Mouse (Mus musculus) hindbrain, embryonic 13.5 days (tissue): ENCODE measurements around the gene Tnrc6b. TPM values are rescaled to one million over a fixed set of nuclear protein-coding genes. Genes with fewer than 3 reads are reported as not detected.

Experiments used
- ATAC-seq: fragments of 200-750 bp; cut with Nextera tagmentation; 2 replicates; pipeline ENCODE4 v1.8.0; 2017; ENCODE audit warnings: moderate TSS enrichment; ENCODE audit not compliant: low FRiP score
- H3K27ac ChIP-seq: fragments of 300-500 bp; sonication (generic); 2 replicates; pipeline ENCODE4 v1.5.1; 2015; ENCODE audit warnings: inconsistent platforms, mild to moderate bottlenecking, moderate library complexity
- H3K27me3 ChIP-seq: fragments of 300-500 bp; sonication (generic); 2 replicates; pipeline ENCODE4 v1.6.1; 2015; ENCODE audit warnings: mild to moderate bottlenecking, inconsistent platforms
- H3K36me3 ChIP-seq: fragments of 300-500 bp; sonication (generic); 2 replicates; pipeline ENCODE4 v1.6.1; 2015; ENCODE audit warnings: mild to moderate bottlenecking, inconsistent platforms
- H3K4me1 ChIP-seq: fragments of 300-500 bp; sonication (generic); replicated peaks from 2 replicates; pipeline ENCODE4 v1.6.1; 2015; ENCODE audit warnings: inconsistent platforms
- H3K4me2 ChIP-seq: fragments of 300-500 bp; sonication (generic); 2 replicates; pipeline ENCODE4 v1.6.1; 2015; ENCODE audit warnings: inconsistent platforms, mild to moderate bottlenecking, moderate library complexity
- H3K4me3 ChIP-seq: fragments of 300-500 bp; sonication (generic); 2 replicates; pipeline ENCODE4 v1.5.1; 2015; ENCODE audit warnings: mild to moderate bottlenecking, inconsistent platforms
- H3K9ac ChIP-seq: fragments of 300-500 bp; sonication (generic); 2 replicates; pipeline ENCODE4 v1.6.1; 2015; ENCODE audit warnings: mild to moderate bottlenecking, inconsistent platforms
- H3K9me3 ChIP-seq: fragments of 300-500 bp; sonication (generic); 2 replicates; pipeline ENCODE4 v1.6.1; 2016; ENCODE audit warnings: inconsistent platforms
- WGBS: fragments of 180-500 bp; shearing (Covaris S2); methylation state at CpG from one replicate; pipeline ENCODE4 v1.1.7; 2015; 5-methylcytosine and 5-hydroxymethylcytosine counted together
- polyA plus RNA-seq: library from polyadenylated mRNA; unstranded; fragments of >200 nt; fragmentation: Nextera tagmentation; extraction: Ambion mirVana; gene quantifications from 2 replicates; pipeline ENCODE4 v1.2.1, GENCODE M21; 2015

The Tnrc6b gene
- polyA plus RNA-seq, 1 experiment from 2014 or later: 45.2 TPM

DNA sequence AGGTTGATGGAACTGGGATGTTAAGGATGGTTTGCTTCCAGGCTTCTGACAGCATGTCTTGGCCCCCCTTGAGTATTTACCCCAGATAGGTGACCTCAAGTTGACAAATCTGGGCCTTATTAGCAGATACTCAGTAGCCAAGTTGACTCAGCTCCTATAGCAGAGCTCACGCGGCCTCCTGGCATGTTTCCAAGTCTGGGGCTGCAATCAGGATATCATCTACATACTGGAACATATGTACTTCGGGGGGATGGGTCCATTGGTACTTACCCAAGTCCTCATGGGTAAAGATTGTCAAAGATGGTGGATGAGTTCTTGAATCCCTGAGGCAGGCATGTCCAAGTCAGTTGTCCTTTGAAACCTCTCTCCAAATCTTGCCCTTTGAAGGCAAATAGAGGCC, 67.9 kb downstream of the Tnrc6b start:
- Histone ChIP-seq H3K4me1 (no peaks in the 10 kb centered on the region), H3K27ac (no peak overlapping the region), H3K27me3 (no peaks in the 10 kb centered on the region), H3K4me2 (no peak overlapping the region), H3K4me3 (no peak overlapping the region), H3K36me3 (no peaks in the 10 kb centered on the region), H3K9ac (no peak overlapping the region), H3K9me3 (no peaks in the 10 kb centered on the region)
- 69% methylated on average over 3 of the region's 3 CpGs for WGBS
- no peak for ATAC-seq

DNA sequence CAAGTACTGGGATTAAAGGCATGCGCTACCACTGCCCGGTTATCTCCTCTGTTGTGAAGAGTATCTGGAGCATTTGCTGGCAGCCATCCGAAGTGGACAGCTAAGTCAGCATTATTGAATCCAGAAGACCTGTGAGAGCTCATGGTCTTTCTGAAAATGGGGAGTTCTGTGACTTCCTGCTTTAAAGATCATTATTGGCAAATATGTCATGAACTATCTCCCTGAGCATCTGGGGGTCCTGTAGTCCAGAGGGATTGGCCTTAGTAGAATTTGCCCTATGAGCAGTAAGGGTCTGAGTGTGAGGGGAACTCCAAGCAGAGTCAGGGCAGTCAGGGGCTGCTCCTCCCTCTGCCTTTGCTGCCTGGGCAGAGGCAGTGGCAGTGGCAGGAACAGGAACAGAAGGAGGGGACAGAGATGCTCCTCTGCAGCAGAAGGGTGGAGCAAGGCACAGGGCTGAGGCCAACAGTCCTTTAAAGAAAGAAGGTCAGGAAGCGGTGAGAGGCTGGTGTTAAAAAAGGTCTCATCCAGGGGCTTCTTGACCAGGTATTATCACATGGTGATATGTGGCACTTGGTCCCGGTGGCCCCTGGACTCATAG, 69.1 kb downstream of the Tnrc6b start:
- no peak for ATAC-seq
- Histone ChIP-seq H3K4me1 (no peaks in the 10 kb centered on the region), H3K27me3 (no peaks in the 10 kb centered on the region), H3K36me3 (no peaks in the 10 kb centered on the region), H3K9me3 (no peaks in the 10 kb centered on the region), H3K27ac (no peak overlapping the region), H3K4me3 (no peak overlapping the region), H3K9ac (no peak overlapping the region), H3K4me2 (no peak overlapping the region)
- 90% methylated on average over 5 of the region's 5 CpGs for WGBS

DNA sequence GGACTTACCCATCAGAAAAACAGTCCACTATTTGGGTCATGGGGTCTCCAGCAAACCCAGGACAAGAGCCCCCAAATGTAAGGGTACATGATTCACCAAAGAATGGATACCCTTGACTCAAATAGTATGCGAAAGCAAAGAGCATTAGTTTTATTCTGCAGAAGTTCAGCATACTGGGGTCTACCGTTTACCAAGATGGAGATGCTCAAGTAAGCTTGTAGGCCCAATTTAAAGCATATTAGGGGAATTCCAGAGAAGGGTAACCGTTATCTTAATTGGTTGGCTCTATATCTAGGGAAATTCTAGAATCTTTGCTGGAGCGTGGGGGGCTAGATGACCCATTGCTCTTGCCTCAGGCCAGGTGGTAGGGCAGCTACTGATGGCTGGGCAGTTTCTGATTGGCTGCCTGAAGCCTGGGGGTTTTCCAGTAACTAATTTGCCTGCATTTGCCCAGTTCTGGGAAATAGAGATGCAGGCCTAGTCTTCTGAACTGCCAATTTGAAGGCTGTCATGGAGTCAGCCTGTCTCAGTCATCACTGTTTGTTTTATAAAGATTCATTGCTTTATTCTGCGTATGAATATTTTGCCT, 70.2 kb downstream of the Tnrc6b start:
- Histone ChIP-seq H3K9ac (no peak overlapping the region), H3K4me3 (no peak overlapping the region), H3K27me3 (no peaks in the 10 kb centered on the region), H3K4me1 (no peaks in the 10 kb centered on the region), H3K9me3 (no peaks in the 10 kb centered on the region), H3K36me3 (no peaks in the 10 kb centered on the region), H3K4me2 (no peak overlapping the region), H3K27ac (no peak overlapping the region)
- 91% methylated on average over 5 of the region's 5 CpGs for WGBS
- no peak for ATAC-seq

DNA sequence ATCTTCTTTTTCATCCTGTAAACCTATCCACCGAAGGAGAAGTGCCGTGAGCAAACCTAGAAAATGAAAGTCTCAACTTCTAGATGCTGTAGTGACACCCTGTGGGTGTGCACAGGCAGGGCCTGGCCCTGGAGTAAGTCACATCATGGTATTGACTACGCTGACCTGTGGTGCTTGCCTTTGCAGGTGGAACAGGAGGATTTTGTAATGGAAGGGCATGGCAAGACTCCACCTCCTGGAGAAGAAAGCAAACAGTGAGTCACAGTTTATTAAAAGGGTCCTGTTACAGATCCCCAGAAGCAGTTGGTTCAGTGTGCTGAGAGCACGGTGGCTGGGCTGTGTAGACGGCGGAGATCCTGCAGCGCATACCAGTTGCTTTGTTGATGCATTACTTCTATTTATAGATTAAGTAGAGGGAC, 73.4 kb downstream of the Tnrc6b start:
- Histone ChIP-seq H3K36me3 (no peaks in the 10 kb centered on the region), H3K4me3 (no peak overlapping the region), H3K4me1 (no peaks in the 10 kb centered on the region), H3K27me3 (no peaks in the 10 kb centered on the region), H3K27ac (no peak overlapping the region), H3K9me3 (no peaks in the 10 kb centered on the region), H3K9ac (no peak overlapping the region), H3K4me2 (no peak overlapping the region)
- no peak for ATAC-seq
- 71% methylated on average over 7 of the region's 7 CpGs for WGBS

DNA sequence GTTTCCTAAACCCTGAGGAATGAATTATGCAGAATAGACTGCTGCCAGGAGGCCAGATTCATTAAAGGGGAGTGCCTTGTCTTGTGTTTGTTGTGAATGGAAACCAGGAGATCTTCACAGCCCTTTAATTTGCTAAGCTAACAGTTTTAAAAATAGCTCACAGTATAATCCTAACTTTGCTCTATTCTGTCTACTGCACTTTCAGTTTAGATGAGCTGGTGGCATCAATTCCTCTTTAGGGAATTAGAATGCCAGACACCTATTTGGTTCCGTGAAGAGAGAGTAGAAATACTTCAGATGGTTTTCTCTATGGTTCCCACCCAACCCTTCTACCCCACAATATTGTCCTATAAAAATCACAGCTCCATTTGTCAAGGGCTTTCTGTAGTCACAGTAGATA, 74.6 kb downstream of the Tnrc6b start:
- no peak overlapping the region for H3K4me3 ChIP-seq
- no peak overlapping the region for H3K9ac ChIP-seq
- H3K36me3 ChIP-seq: no peaks in the 10 kb centered on the region
- no peak for ATAC-seq
- no peak overlapping the region for H3K27ac ChIP-seq
- H3K4me1 ChIP-seq: no peaks in the 10 kb centered on the region
- WGBS: 69% methylated on average over 1 of the region's 1 CpGs
- no peaks in the 10 kb centered on the region for H3K27me3 ChIP-seq
- H3K9me3 ChIP-seq: no peaks in the 10 kb centered on the region
- H3K4me2 ChIP-seq: no peak overlapping the region

DNA sequence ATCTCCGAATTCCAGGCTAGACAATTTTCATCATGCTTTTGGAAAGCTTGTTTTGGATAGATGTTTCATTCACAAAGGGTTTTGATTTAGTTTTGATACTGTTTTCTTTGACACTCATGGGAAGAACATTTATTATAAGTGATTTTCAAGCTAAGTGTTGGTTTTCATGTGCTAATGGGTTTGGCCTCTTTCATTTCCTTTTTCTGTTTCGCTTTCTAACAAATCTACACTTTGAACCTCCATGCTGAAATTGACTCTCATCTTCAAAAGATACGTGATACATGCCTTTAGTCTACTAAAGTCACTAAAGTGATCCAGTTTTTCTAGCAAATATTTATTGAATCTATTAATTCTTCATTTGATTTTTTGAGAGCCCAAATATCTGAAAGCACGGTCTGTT, 76.6 kb downstream of the Tnrc6b start:
- ATAC-seq: no peak
- no peaks in the 10 kb centered on the region for H3K4me1 ChIP-seq
- H3K36me3 ChIP-seq: no peaks in the 10 kb centered on the region
- H3K9ac ChIP-seq: no peak overlapping the region
- 93% methylated on average over 4 of the region's 4 CpGs for WGBS
- no peaks in the 10 kb centered on the region for H3K27me3 ChIP-seq
- no peak overlapping the region for H3K27ac ChIP-seq
- no peak overlapping the region for H3K4me3 ChIP-seq
- no peaks in the 10 kb centered on the region for H3K9me3 ChIP-seq
- no peak overlapping the region for H3K4me2 ChIP-seq

DNA sequence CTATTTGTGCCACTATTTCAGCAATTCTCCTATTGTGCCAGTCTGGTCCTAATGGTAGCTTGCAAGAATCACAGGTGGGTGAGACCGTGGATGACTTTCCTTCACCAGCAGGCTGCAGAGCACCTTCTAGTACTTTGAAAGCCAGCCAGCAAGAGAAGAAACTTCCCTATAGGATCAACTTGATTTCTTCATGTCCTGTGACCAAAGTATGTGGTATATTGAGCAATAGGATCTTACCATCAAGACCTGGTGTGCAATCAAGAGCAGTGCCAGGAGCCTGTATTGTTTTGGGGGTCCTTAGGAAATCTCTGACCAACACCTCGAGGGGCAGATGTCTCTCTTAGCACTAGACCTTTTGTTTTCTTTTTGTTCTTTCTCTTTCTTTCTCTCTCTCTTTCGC, 81.4 kb downstream of the Tnrc6b start:
- Histone ChIP-seq H3K9ac (no peak overlapping the region), H3K27me3 (no peaks in the 10 kb centered on the region), H3K27ac (no peak overlapping the region), H3K4me1 (peaks cover 4% of the 10 kb centered on the region; the same call in 1 of the 2 replicates), H3K4me3 (no peak overlapping the region), H3K4me2 (no peak overlapping the region), H3K9me3 (no peaks in the 10 kb centered on the region), H3K36me3 (no peaks in the 10 kb centered on the region)
- 79% methylated on average over 3 of the region's 3 CpGs for WGBS
- no peak for ATAC-seq

DNA sequence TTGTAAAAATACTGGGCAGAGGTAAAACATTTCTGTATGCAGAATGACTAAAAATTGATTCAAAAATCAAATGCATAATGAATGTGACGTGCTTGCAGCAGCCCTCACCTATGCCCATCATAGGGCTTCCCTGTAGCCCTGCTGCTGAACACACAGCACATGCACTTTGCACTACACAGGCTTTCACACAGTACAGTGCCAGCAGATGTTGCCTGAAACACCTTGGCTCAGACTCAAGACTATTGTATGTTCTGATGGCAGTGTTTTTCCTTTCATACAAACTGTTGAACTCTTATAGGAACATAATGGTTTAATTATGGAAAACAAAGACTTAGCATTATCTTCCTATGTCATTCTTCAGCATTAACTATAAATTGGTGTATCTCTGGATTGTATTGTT, 84.0 kb downstream of the Tnrc6b start:
- H3K4me2 ChIP-seq: no peak overlapping the region
- no peak overlapping the region for H3K27ac ChIP-seq
- no peaks in the 10 kb centered on the region for H3K36me3 ChIP-seq
- H3K9ac ChIP-seq: no peak overlapping the region
- H3K4me3 ChIP-seq: no peak overlapping the region
- H3K9me3 ChIP-seq: no peaks in the 10 kb centered on the region
- 94% methylated on average over 1 of the region's 1 CpGs for WGBS
- H3K4me1 ChIP-seq: peaks cover 7% of the 10 kb centered on the region; the same call in 1 of the 2 replicates
- no peak for ATAC-seq
- H3K27me3 ChIP-seq: no peaks in the 10 kb centered on the region

DNA sequence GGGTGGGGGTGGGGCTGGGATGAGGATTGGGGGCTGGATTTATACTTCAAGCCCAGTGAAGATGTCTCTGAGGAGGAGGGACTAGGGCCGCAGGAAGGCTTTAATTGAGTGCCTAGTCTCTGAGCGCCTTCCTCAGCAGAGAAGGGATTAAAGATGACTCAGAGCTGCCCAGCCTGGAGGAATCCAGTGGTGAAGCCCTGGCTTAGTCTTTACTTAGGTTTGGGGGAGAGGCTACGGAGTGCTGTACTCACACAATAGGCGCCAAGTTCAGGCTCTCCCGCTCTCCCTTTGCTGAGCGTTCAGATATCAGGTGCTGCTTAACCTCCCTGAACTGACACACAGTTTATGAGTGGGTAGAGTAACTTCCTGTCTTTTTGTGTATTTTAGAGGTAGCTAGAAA, 86.6 kb downstream of the Tnrc6b start:
- peak; percentile 70 for ATAC-seq
- Histone ChIP-seq H3K9ac (peak overlapping the region; percentile 69), H3K4me1 (peaks cover 30% of the 10 kb centered on the region), H3K9me3 (no peaks in the 10 kb centered on the region), H3K4me2 (peak overlapping the region; percentile 57), H3K36me3 (no peaks in the 10 kb centered on the region), H3K4me3 (peak overlapping the region; percentile 59), H3K27me3 (no peaks in the 10 kb centered on the region), H3K27ac (peak overlapping the region; percentile 81)
- under 1% methylated on average over 6 of the region's 6 CpGs for WGBS

DNA sequence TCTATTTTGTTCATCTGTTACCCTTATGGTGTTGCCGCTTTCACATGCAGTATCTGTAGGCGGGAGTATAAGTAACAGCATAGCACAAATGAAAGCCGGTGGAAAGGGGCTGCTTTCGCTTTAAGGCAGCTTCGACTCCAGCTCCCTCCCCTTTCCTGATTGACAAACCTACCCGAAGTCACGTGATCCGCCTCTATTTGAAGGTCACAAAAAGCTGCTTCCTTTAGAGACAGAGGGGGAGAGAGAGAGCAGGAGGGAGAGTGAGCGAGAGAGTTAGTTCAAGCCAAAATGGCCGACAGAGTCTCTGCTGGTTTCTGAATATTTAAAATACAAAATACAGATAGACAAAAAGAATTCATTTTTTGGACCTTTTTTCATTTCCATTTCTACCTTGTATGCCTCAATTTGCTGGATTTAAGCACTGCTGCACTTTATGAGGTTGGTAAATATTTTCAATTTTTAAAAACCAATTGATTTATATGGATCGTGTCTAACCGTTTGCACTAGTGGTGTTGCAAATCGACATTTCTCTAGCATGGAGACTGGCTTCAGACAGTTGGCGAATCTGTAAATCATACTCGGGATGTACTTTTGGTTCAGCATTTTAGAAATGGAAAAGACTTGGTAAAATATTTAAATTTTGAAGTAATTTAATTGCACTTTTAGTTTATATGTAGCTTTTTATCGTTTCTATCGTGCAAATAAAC, 87.4 kb downstream of the Tnrc6b start:
- Histone ChIP-seq H3K4me1 (peaks cover 38% of the 10 kb centered on the region), H3K36me3 (no peaks in the 10 kb centered on the region), H3K4me2 (peak overlapping the region; percentile 74), H3K9me3 (no peaks in the 10 kb centered on the region), H3K4me3 (peak overlapping the region; percentile 59), H3K9ac (peak overlapping the region; percentile 85), H3K27ac (peak overlapping the region; percentile 92), H3K27me3 (no peaks in the 10 kb centered on the region)
- 0% methylated on average over 17 of the region's 17 CpGs for WGBS
- ATAC-seq: peak; percentile 89

DNA sequence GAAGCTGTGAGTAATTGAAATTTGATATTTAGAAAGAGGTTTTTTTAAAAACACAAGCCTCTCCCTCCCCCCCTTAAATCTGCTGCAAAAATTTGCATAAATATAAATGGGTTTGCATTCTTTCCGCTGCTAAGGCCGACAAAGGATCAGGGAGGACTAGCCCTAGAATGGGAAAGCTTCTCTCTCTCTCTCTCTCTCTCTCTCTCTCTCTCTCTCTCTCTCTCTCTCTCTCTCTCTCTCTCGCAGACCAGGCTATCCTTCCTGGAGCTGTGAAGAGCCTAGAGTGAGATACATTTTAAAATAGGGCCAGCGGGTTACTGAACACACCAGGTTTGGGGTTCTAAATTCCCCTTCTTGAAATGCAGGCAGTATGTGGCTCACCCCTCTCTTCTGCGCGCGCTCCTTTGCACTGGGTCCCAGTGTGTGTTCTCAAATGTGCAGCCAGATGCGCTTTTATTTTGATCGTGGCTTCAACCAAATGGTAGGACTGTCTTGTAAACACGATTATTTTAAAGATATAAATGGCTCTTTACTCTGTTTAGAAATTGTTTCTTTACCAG, 88.0 kb downstream of the Tnrc6b start:
- peak; percentile 73 for ATAC-seq
- Histone ChIP-seq H3K27me3 (no peaks in the 10 kb centered on the region), H3K27ac (peak overlapping the region; percentile 92), H3K9ac (peak overlapping the region; percentile 85), H3K4me2 (peak overlapping the region; percentile 74), H3K4me1 (peaks cover 42% of the 10 kb centered on the region), H3K9me3 (no peaks in the 10 kb centered on the region), H3K4me3 (peak overlapping the region; percentile 59), H3K36me3 (no peaks in the 10 kb centered on the region)
- WGBS: under 1% methylated on average over 10 of the region's 10 CpGs

DNA sequence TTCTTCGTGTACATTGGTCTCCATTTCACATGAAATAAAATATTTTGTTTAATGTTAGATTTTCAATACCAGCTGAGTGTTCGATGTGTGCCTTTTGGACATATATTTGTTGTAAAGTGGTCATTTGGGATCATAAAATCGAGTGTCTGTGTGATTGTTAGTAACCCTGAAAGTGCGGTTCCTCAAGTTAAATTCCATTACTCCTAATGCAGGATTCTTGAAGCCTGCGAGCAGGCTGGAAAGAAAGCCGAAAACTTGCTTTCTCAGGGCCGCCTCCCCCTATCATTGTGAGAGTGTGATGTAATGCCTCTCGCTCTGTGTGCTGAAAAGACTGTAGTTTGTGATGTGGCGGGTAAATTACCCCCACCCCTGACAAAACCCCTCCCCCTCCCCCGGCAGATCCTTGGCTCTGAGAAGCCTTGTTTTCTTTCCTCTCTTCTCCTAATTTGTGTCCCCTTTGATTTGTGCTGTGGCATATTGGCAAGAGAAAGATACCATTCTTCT, 88.6 kb downstream of the Tnrc6b start:
- H3K4me2 ChIP-seq: peak overlapping the region; percentile 74
- H3K27me3 ChIP-seq: no peaks in the 10 kb centered on the region
- H3K36me3 ChIP-seq: no peaks in the 10 kb centered on the region
- peak overlapping the region; percentile 92 for H3K27ac ChIP-seq
- H3K9ac ChIP-seq: peak overlapping the region; percentile 85
- no peaks in the 10 kb centered on the region for H3K9me3 ChIP-seq
- ATAC-seq: peak; percentile 50
- peaks cover 46% of the 10 kb centered on the region for H3K4me1 ChIP-seq
- WGBS: 0% methylated on average over 10 of the region's 10 CpGs
- H3K4me3 ChIP-seq: peak overlapping the region; percentile 59
